Mouse (Mus musculus): ENCODE measurements around the gene Eppin.

- TF ChIP-seq POLR2A (IDR thresholded peaks at IDR 0.05; ENCODE audit: extremely low read depth, insufficient read depth, low read length) (no peak), CTCF (IDR thresholded peaks at IDR 0.05; ENCODE audit: low read depth, low read length) (no peak)
Observed at GRCm38 (mm10) chr2:164549963-164550894, 43.2 kb downstream of the Eppin start.

All from liver, adult 2 months (tissue).